Mouse (Mus musculus) adrenal gland, postnatal 36 days (tissue): ENCODE measurements at regions not wholly inside any gene's neighbourhood (a gene's known extent, or its start where the extent isn't known, plus 50 kb on each side); places are given as distances from the start of the nearest gene placed in this dataset.
A peak's percentile ranks its signal among the peaks of the same experiment; 100 is the strongest.

Experiments used
- DNase-seq, 2 experiments: peaks; one replicate each; pipeline ENCODE4 v3.0.0; 2021; ENCODE audit warnings: mixed read lengths in 1 of 2

DNA sequence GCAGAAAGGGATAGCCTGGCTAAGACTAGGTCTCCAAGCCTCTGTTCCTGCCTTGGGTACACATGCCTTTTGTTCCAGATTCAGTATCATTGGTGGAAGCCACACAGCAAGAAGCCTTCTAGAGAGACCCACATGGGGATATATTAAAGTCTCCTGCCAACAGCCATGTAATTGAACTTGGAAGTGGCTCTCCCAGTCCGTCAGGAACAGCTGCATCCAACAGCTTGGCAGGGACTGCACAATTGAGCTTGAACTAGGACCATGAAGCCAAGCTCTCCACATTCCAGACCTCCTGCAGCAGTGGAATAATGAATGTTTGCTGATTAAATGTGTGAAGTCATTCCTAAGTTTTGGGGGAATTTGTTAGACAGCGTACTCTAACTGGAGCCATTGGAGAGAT lies 94.5 kb downstream of the Gpr139 start:
- no peak for DNase-seq

DNA sequence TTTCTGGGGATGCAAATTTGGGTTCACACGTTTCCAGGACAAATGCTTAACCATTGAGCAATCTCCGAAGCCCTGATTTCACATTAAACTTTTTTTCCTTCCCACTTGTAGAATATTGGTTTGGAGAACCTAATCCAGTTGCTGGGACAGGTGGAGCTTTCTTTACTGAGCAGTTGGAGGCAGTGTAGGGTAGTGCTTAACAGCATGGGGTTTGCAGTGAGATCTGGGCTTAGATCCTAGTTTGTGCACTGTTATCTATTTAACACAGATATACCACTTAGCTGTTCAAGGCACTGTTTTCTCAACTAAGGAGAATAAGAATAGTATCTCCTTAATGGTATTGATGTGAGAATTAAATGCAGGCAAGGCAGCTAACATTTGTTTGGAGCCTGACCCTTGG lies 93.5 kb upstream of the Gprc5b start:
- DNase-seq, result no peak

DNA sequence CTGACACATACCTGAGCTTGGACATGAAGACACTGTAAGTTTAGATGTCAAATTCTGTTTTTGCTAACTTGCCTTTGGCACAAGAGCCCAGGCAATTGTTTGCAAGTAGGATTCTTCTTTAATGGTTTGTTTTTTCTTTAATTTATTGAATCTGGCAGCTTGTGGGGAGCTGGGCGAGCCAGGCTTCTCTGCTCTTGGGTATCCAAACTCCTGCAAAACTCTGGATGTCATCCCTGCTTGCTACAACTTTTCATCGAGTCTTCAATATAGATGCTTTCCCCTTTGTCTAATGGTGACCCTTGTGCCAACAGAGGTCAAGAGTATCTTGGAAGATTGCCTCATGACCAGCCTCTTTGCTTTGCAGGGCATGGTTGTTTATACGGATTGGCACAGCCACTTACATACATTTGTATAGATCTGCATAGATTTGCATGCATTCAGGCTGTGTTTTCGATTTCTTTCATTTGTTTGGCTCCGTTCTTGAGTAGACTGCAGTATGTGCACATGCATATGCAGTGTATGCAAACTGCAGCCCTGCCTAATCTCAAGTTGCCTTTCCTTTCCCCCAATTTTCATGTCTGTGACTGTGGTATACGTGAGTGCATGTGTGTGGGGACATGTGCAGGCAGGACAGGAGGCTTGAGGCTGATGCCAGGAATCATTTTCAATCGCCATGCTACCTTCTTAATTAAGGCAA lies 92.9 kb upstream of the Gprc5b start:
- no peak for DNase-seq

DNA sequence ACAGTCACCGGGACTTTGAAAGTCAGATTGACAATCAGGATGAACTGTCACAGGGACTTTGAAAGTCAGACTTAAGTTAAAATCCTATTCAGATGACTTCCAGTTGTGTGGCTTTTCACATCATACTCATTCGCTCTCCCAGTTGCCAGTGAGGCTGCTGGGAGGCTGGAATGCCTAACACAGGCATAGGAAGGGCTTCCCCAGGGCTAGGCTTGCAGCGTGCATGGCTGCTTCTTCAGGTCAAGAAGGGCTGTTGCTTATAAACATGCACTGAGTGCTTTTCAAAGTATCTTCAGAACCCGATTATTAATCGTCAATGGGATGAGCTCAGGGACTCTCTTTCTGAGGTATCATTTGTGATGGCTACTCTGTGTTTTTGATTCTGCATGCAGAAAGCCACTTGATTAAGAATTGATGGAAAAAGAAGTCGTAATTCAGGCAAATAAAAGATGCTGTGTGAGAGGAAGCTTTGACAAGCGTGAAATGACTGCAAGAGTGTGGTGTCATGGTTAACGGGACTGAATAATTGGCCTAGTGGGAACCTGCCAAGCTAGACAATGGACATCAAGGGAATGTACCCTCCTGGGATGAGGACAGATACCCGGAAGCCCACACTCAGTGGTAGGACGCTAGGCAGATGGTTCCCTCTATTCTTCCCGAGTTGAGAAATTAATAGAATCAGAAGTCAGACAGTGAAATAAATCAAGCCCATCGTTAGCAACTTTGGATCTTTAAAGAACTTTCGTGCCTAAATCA lies 90.9 kb upstream of the Gprc5b start:
- DNase-seq, result no peak

DNA sequence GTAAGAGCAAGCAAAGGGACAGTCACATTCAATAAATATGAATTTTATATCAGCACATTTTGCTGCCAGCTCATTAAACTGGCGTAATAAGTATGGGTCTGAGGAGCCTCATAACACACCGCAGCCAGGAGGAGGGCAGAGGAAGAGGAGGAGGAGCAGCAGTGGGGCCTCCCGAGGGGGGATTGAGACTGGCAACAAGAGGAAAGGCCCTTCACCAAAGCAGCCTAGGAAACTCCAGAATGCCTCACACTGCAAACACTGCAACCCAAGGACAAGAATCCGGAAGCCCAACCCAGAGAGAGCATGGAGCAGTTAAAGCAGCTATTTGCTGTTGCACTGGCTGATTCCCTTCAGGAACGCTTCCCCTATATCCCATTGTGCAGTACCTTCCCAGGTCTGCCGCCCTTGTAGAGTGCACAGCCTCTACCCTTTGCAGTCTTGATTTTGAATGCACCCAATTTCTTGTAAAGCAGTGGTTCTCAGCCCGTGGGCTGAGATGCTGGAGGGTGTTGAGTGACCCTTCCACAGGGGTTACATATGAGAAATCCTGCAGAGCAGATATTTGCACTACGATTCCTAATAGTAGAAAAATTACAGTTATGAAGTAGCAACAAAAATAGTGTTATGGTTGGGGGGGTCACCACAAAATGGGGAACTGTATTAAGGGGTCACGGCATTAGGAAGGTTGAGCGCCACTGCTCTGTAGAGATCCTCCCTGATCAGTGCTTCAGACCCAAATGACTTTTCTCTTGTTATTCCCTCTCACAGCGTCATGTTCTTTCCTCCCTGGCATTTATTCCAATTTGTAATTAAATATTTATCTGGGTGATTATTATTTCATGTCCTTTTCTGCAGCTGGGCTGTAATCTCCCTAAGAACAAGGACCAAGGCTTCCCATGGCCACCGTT lies 82.0 kb upstream of the Gprc5b start:
- peak; percentile 13 to 20 for DNase-seq

DNA sequence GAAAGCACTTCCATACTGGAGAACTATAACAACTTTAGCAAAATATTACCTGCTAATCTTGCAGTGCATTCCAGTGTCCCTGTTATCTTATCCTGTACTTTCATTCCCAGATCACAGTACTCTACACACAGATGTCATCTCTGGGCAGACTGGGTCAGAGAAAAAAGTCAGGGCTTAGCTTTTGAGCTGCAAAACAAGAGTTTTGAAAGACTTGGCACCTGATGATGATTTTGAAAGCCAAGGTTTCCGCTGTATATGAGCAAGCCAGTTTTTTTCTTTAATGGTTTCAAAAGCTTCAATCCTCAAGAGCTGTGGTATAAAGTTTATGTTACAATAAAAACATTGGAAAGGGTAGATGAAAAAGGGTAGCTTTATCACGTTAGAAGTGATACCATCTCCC lies 71.0 kb upstream of the Gprc5b start:
- DNase-seq, result peak in 1 of 2 experiments; percentile 7
